Mouse (Mus musculus) CD4-positive helper T cell, adult 2 months (primary cell): Measurements from ENCODE around the gene Rbfox2.

ENCODE experiments used
- DNase-seq: peaks from one replicate; pipeline ENCODE4 v3.0.0-alpha.2; 2012; ENCODE audit warnings: low read depth, missing footprints, low spot score

Gene Rbfox2

DNA sequence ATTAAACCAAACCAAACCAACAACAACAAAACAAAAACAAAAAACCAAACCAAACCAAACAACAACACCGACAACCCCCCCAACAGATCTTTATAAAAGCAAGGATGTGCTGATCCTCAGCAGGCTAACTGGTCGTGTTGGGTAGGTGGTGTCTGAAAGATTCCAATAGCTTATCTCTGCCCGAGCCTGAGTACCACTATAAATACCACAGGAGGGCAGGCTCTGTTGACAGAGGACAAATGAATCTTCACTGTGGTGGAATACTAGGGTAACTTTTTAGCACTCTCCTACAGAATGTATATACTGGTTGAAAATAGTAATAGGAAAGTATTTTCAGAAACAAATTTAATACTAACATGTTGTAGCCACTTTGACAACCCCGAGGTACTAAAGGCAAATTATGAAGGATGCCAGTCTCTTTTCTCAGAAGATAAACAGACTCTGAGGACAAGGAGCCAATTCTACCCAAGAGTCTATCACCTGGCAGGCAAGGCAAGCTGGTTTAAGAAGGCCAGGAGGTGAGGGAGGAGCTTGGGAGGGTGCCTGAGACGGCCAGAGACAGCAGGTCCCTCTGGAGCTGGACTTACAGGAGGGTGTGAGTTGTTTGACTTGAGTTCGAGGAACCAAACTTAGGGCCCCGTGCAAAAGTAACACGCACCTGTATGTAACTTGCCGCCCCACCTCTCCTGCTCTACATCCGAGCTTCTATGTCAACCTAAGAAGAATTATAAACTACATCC is 199.5 kb downstream of the Rbfox2 start:
- no peak for DNase-seq

DNA sequence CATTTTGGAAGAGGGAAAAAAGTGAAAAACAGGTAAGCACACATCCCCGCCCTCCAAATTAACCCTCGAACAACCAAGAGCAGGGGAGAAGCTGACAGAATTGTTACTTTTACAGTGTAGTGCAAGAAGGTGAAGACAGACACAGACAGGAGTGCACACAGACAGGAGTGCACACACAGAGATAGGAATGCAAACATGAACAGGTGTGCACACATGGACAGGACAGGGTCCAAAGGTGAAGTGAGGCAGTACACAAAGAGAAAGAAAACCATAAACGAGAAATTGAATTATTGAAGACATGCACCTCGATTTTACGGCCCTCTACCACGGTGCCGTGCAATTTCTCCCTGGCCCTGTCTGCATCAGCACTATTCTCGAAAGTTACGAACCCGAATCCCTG is 201.5 kb downstream of the Rbfox2 start:
- DNase-seq, result no peak

DNA sequence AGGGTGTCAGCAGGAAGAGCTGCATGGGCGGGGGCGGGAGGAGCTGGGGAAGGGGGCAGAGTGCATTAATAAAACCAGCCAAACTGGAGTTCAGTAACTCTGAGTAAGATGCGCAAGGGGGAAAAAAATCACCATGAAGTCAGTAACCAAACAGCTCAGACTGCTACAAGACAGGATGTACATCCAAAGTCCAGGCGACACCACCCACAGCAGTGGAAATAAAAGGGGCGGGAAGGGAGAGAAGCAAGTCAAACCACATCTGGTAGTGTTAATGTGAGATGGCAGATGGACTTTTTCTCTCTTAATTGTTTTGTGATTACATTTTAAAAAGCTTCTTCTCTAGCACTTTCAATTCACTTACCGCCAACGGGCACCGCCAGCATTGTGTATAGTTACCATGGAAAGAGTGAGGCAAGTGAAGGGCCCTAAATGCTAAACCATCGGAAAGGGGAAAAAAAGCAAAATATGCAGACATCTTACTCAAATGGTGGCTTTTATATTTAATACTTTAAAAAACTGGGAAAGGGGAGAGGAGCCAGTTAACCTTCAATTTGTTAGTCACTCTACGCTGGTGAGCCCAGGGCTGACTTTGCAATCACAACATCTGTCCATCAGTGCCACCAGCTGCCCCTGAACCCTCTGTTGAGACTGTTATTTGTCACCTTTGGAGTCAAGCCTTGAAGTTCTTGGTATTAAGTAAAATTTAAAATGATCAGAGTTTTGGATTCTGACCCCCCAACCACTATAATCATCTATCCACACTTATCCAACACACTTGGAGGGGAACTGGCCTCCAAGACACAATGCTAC is 202.2 kb downstream of the Rbfox2 start:
- DNase-seq, result no peak

DNA sequence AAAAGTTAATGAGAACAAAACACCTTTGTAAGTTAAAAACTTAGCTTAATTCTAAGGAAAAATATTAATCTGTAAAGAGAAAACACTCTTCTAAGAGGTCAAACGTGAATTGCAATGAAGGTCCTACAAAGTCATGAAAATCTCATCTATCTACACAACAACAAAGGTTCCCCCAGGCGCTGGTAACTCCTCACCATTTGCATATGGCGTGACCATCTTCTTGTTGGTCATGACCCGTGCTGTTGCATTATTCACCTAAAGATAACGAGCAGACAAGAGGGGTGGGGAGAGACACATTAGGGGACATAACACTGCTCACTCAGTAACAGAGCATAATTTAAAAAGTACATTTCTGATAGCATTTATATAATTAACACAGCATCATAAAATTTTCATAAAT is 204.1 kb downstream of the Rbfox2 start:
- DNase-seq, result no peak

DNA sequence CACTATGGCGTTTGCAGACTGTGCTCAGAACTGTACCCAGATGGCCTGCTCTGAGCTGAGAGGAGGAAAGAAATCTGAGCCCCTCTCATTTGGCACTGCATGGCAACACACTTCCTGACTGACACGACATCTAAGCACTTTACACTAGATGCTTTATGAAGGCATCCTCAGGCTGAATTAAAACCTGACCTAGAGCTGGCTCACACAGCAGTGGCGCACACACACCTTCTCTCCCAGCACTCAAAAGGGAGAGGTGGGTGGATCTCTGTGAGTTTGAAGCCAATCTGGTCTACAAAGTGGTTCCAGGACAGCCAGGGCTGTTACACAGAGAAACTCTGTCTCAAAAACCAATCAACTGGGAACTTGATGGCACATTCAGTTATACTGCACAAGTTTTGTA is 207.0 kb downstream of the Rbfox2 start:
- no peak for DNase-seq

DNA sequence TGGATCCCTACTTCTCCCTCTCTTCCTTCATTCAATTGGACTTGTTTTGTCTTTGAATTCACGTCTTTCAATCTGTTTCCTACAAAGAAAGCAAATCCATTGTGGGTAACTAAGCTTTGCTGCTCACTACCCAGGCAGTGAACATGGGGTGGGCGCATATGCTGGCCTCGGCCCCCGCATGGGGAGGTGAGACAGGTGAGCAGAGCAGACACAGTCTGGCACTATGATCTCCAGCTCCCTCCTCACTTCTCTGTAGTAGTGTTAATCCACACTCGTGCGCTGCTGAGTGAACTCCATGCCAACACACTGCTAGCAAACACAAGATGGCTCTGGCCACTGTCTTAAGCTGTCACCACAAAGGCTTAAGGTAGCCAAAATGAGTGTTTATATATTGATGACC is 209.4 kb downstream of the Rbfox2 start:
- no peak for DNase-seq

DNA sequence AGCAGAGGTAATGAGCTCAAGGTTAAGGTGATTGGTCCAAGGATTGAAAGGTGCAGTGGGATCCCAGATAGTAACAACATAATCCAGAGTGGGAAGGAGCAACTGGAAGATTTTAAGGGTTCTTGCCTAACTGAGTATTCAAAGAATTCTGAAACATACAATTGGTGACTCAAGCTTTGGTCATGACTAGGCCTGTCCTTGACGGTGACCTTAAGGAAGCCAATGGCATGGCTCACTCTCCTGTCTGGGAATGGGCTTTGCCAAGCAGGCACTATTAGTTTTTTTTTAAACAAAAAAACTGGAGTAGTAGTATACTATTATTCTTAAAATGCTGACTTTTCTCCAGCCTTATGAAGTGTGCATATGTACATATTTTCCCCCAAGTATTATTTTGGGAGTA is 211.6 kb downstream of the Rbfox2 start:
- no peak for DNase-seq

DNA sequence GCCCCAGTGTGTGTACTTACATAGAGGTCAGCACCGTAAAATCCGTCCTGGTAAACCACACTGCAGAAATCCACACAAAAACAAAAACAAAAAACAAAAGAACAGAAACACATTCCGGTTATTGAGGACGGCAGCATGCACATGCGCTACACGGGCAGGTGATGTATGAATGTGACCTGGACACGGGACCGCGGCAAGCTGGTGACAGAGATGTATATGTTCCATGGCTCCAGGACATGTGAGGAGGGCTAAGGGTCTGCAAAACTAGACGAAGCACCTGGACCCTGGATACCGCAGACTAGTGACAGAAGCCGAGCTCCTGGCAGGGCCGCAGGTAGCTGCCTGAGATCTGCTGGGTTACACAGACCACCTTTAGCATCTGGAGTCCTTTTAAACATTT is 212.4 kb downstream of the Rbfox2 start:
- no peak for DNase-seq

DNA sequence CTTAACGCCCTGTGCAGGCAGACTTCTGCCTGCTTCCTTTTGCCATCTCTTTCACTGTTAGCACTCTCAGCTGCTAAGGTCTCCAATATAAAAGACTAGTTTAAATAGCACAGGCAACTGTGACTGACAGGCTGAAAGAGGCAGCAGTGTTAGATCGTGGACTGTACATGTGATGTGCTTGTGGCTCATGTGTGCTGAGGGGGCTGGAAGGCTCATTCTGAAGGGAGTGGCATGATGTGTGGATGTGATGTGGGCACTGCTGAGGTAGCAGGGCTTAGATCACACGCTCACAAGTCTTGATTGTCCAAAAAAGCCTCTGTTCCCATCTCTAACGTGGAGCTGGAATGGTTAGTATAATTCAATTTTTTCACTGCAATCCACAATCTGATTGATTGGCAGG is 215.4 kb downstream of the Rbfox2 start:
- DNase-seq, result no peak

DNA sequence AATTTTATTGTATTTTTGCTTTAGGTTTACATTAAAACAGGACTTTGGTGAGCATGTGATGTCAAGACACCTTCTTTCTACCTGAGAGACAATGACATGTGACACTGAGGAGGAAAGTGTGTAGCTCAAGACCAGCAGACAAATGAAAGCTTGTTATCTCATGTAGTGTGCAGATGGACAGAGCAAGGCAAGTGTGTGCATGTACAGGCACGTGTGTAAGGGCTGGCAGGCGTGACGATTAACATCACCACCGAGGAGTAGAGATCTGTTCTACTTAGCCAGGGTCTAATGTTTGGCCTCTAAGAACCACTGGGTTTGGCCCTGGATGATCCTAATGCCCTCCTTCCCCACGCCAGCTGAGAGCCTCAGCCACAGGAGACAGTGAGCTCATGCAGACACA is 216.3 kb downstream of the Rbfox2 start:
- DNase-seq, result no peak

DNA sequence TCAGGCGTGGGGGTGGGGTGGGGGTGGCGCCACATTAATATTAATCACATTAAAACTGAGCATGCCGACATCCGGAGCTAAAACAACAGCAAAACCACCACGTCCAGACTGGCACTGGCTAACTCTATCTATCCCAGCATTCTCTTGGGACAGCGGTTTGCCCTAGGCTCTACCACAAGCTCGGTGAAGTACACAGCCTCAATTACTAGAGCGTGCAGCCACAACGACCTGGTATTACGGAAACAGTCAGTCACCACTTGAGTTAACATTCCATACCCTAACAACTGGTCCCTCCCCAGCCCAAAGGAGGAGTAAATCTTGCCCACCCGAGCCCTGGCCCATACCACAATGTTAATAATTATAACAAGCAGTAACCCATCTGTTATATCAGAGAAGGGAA is 217.6 kb downstream of the Rbfox2 start:
- DNase-seq, result no peak

DNA sequence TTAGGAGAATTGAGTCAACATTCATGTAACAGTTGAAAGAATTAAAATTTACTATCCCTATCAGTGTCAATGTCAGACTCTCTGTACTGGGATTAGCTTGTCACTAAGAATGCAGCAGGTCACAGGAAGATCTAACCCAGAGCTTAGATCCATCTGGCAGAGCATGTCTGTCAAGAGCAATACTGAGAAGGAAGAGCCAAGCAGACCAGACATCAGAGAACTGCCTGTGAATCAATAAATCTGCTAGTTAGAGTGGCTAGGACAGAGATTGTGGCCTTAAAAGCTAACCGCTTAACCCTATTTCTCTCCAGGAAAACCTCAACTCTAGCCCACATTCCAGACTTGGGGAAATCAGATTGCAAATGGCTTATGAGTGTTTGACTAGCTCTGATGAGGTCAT is 220.3 kb downstream of the Rbfox2 start:
- no peak for DNase-seq

DNA sequence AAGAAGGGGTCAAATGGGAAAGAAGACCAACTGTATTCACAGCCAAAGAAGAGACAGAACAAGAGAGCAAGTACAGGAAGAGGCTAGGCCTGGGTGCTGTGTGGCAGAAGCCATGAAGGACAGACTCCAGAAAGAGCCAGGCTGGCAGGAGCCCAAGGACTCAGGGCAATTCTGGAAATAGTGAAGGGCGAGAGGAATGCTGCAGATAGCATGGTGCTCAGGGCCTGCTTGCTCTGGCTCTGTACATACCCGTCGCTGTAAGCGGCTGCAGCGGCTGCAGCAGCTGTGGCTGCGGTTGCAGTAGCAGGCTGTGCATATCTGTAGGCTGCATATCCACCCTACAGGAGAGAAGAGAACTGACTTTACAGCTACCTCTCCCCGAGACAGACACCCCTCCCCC is 221.0 kb downstream of the Rbfox2 start:
- no peak for DNase-seq

DNA sequence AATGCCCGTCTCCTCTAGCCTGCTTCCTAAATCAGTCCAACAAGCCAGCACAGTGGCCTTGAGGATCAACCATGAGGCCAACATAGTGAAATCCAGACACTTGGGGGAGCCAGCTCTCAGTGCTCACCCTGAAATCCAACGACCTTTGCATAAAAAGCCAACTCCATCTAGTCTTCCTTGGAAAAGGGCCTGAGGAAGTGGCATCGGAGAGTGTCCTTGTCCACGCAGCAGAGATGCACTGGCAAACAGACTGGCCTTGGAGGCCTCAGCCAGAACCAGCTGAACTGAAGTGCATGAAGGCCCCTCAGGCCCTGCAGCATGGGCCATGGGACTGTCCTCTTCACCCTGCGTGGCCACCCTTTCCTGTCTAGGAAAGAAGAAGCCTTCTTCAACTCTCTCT is 225.3 kb downstream of the Rbfox2 start:
- no peak for DNase-seq

DNA sequence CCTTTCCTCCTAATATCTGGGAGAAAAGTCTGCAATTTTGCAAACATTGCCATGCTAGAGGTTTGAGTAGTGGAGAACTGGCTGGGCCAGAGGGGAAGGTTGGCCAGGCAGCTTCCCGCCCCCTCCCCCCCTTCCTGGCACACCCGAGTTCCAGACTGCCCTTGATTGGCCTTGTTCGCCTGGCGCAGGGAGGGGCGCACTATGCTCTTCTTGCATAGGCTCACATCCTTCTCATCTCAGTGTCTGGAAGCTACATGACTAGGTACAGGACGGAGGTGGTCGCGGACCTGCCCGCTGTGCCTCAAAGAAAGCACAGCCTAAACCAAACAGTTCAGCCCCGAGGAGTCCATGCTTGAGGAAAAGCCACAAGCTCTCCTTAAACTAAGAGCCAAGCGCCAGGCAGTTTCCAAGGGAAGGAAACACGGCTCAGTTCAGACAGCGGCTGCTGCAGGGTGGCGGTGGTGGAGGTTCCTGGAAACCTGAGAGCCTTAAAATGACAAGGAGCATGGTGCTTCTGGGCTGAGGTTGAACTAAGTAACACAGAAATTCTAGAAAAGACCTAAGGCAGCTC is 226.0 kb downstream of the Rbfox2 start:
- DNase-seq, result no peak

DNA sequence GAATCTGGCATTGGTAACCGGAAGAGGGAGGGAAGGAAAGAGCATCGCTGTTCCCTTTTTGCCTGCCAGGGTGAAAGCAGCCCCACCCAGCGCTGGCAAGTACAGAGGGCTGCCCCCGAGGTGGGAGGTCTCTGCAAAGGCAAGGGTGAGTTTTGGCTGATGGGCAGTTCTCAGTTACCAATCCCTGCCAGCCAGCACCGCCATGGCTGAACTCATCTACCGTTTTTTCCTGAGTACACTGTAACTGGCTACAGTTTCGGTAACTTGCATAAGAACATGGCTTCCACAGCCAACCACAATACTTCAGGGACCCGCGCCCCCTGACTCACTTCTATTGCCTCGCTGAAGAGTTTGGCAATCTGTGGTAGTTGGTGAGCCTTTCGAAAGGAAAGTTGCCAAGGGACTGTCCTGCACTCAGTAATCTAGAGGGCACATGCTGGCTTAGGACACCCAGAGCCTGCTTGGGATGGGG is 226.9 kb downstream of the Rbfox2 start:
- no peak for DNase-seq

DNA sequence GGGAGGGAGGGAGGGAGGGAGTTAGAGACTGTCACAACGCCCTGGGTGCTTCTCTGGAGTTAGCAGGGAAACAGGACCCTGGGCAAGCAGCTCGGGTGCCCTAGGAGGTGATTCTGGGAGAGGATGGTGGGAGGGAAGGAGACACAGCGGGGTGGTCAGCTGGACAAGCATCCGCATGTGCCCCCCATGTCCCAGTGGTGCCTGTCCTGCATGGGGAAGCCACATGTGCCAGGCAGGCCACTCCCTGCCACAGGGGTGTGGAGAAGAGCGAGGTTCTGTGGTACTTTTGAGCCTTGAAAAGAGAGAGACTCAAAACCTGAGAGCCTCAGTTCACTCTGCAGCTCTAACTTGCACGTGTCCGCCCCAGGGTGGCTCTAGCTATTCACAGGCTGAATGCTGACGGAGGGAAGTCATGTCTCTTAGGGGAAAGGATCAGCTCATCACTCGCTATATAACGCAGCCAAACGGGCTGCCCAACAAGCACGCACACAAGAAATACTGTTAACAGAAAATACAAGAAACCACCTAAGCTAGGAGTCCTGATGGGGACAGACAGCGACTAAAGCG is 227.5 kb downstream of the Rbfox2 start:
- no peak for DNase-seq

DNA sequence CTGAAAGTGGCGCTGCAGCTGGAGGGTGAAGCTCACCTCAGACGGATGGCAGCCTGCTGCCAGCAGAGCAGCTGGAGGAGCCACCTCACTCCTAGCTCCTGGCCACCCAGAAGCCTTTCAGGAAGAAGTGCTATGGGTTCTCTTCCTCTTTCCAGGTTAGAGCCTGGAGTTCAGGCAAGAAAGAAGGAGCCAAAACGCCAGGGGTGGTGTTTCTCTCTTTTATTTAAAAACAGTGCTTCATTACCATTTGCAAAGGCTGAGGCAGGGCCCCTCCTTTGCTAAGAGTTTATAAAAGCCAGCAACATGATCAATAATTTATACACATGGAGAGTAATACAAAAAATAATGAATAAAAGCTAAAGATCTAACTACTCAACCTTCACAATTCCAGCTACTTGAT is 228.0 kb downstream of the Rbfox2 start:
- DNase-seq, result no peak

DNA sequence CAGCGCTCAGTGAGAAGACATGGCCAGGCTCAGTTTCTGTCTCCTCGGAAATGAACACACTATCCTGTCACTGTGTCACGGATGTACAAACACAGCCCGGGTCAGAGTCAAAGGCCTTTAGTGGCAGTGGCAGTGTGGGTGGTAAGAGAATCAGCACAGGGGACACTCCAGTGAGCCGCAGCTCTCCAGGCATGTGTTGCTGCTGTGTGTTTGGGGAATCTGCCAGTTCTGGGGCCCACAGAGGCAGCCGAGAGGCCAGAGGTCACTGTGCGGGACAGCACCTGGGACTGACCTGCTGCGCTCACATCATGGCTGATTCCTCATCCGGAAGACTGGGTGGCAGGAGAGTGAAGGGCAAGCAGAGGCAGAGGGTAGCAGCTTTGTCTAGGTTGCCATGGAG is 228.9 kb downstream of the Rbfox2 start:
- no peak for DNase-seq

DNA sequence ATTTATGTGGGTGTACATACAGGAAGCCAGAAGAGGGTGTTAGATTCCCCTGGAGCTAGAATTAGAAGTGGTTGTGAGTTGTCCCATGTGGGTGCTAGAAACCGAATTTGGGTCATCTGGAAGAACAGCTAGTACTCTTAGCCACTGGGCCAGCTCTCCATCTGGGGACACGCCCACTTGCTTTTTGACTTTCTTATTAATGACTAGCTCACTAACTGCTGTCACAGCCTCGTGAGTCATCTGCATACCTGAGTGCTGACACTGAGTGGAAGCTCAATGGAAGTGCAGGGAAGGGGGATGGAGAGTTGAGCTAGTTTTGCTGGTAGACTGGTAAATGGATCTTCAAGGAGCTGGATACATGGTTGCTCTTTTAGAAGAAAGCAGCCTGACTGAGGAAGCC is 230.3 kb downstream of the Rbfox2 start:
- no peak for DNase-seq

DNA sequence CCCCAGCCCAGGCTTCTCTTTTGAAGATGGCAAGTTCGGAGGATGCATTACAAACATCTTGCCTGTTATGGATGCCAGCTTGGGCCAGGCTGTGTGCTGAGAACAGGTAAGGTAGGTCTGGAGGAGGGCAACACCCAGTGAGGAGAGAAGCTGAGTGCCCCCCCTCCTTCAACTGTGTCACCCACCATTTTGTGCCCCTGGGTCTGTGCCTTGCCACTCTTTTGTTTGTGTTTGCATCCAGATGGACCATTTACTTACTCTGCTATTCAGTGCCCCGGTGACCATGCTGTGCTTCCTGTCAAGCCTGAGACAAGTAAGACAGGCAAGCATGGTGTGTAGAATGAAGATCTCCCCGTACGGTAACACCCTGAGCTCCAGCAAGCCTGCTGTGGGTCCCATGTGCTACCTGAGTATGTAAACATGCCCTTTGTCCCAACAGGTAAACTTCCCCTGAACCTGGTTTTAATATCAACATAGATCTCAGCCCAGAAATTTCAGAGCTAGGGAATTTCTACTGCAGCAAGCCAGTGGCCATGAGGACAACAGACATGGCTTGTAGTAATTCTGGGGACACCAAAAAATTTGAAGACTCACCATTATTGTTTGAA is 234.1 kb downstream of the Rbfox2 start:
- no peak for DNase-seq

DNA sequence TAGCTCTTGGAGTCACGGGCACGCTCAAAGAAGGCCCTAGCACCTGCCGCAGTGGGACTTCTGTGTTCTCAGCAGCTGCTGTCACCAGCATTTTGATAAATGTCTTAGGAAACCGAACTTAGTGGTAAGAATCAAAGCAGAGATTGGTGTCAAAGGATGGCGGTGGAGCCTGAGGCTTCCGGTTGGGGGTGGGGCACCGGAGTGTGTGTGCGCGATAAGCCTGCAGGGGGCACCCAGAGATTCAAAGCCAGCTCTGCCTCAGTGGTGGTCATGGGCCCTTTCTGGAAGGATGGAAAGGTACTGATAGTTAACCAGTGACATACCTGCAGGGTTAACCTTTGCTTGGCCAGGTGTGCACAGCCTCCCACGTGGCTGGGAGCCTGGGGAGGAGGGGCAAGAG is 235.3 kb downstream of the Rbfox2 start:
- peak; percentile 82 for DNase-seq
